Mouse (Mus musculus): Measurements from ENCODE around the gene Suclg2. TPM values are rescaled to one million over a fixed set of nuclear protein-coding genes. Genes with fewer than 3 reads are reported as not detected.
A peak's percentile ranks its signal among the peaks of the same experiment; 100 is the strongest.

The Suclg2 gene
- polyA plus RNA-seq, 1 experiment from 2014 or later, result 67.6 TPM

DNA sequence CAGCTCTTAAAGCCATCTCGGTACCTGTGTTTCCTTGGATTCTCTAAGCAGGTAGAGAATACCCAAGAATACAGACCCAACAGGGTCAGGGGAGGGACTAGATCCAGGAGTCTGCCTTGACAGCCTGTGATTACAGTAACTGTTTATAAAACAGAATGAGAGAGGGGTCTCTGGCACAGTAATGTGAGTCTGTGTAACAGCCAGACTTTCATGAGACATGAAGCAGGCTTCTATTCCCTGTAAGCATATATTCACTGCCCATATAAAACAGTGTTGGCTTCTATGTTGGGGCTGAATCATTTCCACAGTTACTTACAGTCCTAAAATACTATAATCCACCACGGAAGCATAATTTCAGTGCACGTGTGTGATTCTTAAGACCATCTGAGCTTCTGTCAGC, 19.3 kb downstream of the Suclg2 start:
- Histone ChIP-seq H3K4me1 (replicated peaks; ENCODE audit: control insufficient read depth, insufficient read depth) (0 out of 2 replicates have a peak, but pooled peaks cover 3% of the 10 kb centered on the region), H3K27ac (replicated peaks) (no peak overlapping the region), H3K27me3 (ENCODE audit: control insufficient read depth, insufficient read depth, low read length) (no peaks in the 10 kb centered on the region), H3K9ac (ENCODE audit: low read length) (no peak overlapping the region), H3K9me3 (ENCODE audit: control insufficient read depth, low read length) (no peaks in the 10 kb centered on the region), H3K4me2 (replicated peaks; ENCODE audit: low read depth) (no peak overlapping the region), H3K36me3 (ENCODE audit: control insufficient read depth, insufficient read depth, low read length) (no peaks in the 10 kb centered on the region), H3K4me3 (ENCODE audit: low read depth, low read length) (no peak overlapping the region)
- TF ChIP-seq CTCF (IDR thresholded peaks at IDR 0.05; ENCODE audit: low read depth) (no peak), EP300 (optimal IDR thresholded peaks at IDR 0.05) (no peak)
- ATAC-seq (ENCODE audit: low FRiP score, low TSS enrichment) (no peak), DNase-seq (ENCODE audit: low spot score) (no peak)
- WGBS, result 66% methylated on average over 3 of the region's 3 CpGs

DNA sequence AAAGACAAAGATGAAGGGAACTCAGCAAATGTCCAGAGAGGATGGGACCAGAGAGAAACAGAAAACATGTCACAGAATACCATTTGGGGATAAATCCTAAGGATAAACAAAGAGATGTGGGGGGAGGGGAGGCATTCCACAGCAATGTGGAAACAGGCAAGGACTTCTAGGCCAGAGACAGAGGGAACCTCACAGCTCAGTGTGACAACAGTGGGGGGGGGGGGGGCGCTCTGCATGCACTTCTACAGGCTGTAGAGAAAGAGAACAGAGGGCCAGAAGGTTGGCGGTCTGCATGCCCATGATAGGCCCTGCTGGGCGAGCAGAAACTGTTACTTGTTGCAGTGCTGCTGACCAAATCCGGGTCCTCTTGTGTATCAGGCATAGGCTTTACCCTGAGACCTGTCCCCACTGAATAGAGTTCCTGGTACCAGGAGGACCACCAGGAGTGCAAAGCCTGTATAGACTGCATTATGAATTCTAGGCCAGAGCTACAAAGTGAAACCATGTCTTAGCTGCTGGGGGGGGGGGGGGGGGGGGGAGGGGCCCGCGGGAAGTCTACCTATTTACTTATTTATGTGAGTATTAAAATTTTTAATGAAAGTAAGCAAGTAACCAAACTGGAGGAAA, 20.0 kb downstream of the Suclg2 start:
- Histone ChIP-seq H3K9me3 (ENCODE audit: control insufficient read depth, low read length) (no peaks in the 10 kb centered on the region), H3K4me3 (ENCODE audit: low read depth, low read length) (no peak overlapping the region), H3K27ac (replicated peaks) (no peak overlapping the region), H3K4me2 (replicated peaks; ENCODE audit: low read depth) (no peak overlapping the region), H3K9ac (ENCODE audit: low read length) (no peak overlapping the region), H3K36me3 (ENCODE audit: control insufficient read depth, insufficient read depth, low read length) (no peaks in the 10 kb centered on the region), H3K4me1 (replicated peaks; ENCODE audit: control insufficient read depth, insufficient read depth) (0 out of 2 replicates have a peak, but pooled peaks cover 3% of the 10 kb centered on the region), H3K27me3 (ENCODE audit: control insufficient read depth, insufficient read depth, low read length) (no peaks in the 10 kb centered on the region)
- no peak for TF ChIP-seq EP300 (optimal IDR thresholded peaks at IDR 0.05)
- TF ChIP-seq CTCF (IDR thresholded peaks at IDR 0.05; ENCODE audit: low read depth), result no peak
- WGBS, result 56% methylated on average over 3 of the region's 6 CpGs
- DNase-seq (ENCODE audit: low spot score) (no peak), ATAC-seq (ENCODE audit: low FRiP score, low TSS enrichment) (no peak)

DNA sequence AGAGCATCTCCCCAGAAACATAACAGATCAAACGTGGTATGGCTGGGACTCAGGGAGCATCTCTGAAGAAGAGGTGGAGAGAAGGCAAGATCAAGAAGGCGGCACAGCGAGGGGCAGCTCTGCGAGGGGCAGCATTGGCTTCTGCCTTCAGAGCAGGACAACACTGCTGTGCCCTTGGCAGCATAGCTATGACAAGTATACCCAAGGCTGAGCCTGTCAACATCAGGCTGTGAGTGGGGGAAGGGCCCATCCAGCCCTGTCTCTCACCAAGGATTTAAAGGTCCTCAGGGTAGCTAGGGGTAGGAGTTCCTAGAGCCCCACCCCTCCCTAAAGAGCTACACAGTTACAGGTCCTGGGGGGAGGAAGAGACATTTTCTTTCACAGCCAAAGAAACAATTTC, 23.7 kb downstream of the Suclg2 start:
- Histone ChIP-seq H3K9ac (ENCODE audit: low read length) (no peak overlapping the region), H3K9me3 (ENCODE audit: control insufficient read depth, low read length) (no peaks in the 10 kb centered on the region), H3K36me3 (ENCODE audit: control insufficient read depth, insufficient read depth, low read length) (no peaks in the 10 kb centered on the region), H3K27me3 (ENCODE audit: control insufficient read depth, insufficient read depth, low read length) (no peaks in the 10 kb centered on the region), H3K4me1 (replicated peaks; ENCODE audit: control insufficient read depth, insufficient read depth) (no peaks in the 10 kb centered on the region), H3K27ac (replicated peaks) (no peak overlapping the region), H3K4me2 (replicated peaks; ENCODE audit: low read depth) (no peak overlapping the region), H3K4me3 (ENCODE audit: low read depth, low read length) (no peak overlapping the region)
- ATAC-seq (ENCODE audit: low FRiP score, low TSS enrichment), result no peak
- no peak for DNase-seq (ENCODE audit: low spot score)
- TF ChIP-seq CTCF (IDR thresholded peaks at IDR 0.05; ENCODE audit: low read depth) (no peak), EP300 (optimal IDR thresholded peaks at IDR 0.05) (no peak)
- WGBS, result 75% methylated on average over 4 of the region's 4 CpGs

DNA sequence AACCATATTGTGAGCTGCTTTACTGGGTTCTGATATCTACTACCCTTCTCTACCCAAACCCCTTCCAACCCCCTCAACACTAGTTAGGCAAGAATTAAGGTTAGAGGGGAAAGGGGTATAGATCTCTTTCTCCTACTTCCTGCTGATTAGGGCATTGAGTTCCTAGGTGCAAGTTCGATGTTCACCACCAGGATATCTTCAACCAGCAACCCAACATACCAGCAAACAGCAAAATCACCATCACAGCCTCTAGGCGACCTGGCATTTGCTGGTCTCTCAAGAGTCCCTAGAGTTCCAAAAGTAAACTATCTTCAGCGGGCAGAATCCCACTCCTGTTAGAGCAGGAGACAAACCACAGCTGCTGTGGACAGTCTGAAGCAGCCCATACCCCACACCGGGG, 33.4 kb downstream of the Suclg2 start:
- WGBS, result 53% methylated on average over 4 of the region's 4 CpGs
- H3K4me2 ChIP-seq (replicated peaks; ENCODE audit: low read depth), result no peak overlapping the region
- H3K9me3 ChIP-seq (ENCODE audit: control insufficient read depth, low read length), result no peaks in the 10 kb centered on the region
- H3K4me3 ChIP-seq (ENCODE audit: low read depth, low read length), result no peak overlapping the region
- H3K27me3 ChIP-seq (ENCODE audit: control insufficient read depth, insufficient read depth, low read length), result no peaks in the 10 kb centered on the region
- DNase-seq (ENCODE audit: low spot score) (no peak), ATAC-seq (ENCODE audit: low FRiP score, low TSS enrichment) (no peak)
- no peaks in the 10 kb centered on the region for H3K36me3 ChIP-seq (ENCODE audit: control insufficient read depth, insufficient read depth, low read length)
- no peak overlapping the region for H3K27ac ChIP-seq (replicated peaks)
- no peaks in the 10 kb centered on the region for H3K4me1 ChIP-seq (replicated peaks; ENCODE audit: control insufficient read depth, insufficient read depth)
- TF ChIP-seq CTCF (IDR thresholded peaks at IDR 0.05; ENCODE audit: low read depth), result peak; percentile 24; the same call in 1 of the 2 replicates
- TF ChIP-seq EP300 (optimal IDR thresholded peaks at IDR 0.05), result no peak
- no peak overlapping the region for H3K9ac ChIP-seq (ENCODE audit: low read length)

DNA sequence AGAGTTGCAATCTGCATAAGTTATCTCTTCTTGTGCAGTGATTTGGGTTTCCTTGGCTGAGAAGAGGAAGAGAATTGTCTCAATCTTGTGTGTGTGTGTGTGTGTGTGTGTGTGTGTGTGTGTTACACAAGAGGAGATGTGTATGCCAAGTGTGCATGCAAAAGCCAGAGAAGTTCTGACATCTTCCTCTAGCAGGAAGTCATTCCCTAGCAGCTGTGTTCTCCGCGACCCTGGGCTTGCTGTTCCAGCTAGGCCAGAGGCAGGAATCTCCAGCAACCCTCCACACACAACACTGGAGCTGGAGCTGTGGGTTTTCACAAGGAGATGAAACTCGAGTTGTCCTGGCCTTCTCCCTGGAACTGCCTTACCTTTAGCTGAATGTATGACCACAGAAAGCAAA, 38.9 kb downstream of the Suclg2 start:
- Histone ChIP-seq H3K27ac (replicated peaks) (no peak overlapping the region), H3K9me3 (ENCODE audit: control insufficient read depth, low read length) (no peaks in the 10 kb centered on the region), H3K4me1 (replicated peaks; ENCODE audit: control insufficient read depth, insufficient read depth) (no peaks in the 10 kb centered on the region; the same call in 1 of the 2 replicates), H3K4me3 (ENCODE audit: low read depth, low read length) (no peak overlapping the region), H3K36me3 (ENCODE audit: control insufficient read depth, insufficient read depth, low read length) (no peaks in the 10 kb centered on the region), H3K4me2 (replicated peaks; ENCODE audit: low read depth) (no peak overlapping the region), H3K27me3 (ENCODE audit: control insufficient read depth, insufficient read depth, low read length) (no peaks in the 10 kb centered on the region), H3K9ac (ENCODE audit: low read length) (no peak overlapping the region)
- no peak for ATAC-seq (ENCODE audit: low FRiP score, low TSS enrichment)
- TF ChIP-seq EP300 (optimal IDR thresholded peaks at IDR 0.05) (no peak), CTCF (IDR thresholded peaks at IDR 0.05; ENCODE audit: low read depth) (no peak)
- DNase-seq (ENCODE audit: low spot score), result no peak
- WGBS, result 47% methylated on average over 3 of the region's 3 CpGs

DNA sequence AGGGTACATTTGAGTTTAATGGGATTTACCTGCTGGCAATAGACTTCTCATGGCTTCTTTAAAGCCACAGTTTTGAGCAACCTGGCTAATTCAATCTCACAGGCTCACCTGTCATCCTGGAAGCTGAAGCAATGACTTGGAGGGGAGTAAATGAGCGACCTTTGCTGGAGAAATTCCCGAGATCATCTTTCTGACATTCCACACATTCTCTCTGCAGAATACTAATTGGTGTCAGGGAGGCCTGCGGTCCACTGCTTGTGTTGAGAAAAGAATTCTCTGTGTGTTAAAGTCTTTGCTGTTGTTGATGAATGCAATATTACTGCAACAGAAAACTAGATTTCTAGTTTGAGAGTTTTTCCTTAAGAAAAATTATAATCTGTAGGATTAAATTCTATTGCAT, 39.3 kb downstream of the Suclg2 start:
- Histone ChIP-seq H3K27ac (replicated peaks) (no peak overlapping the region), H3K9me3 (ENCODE audit: control insufficient read depth, low read length) (no peaks in the 10 kb centered on the region), H3K4me1 (replicated peaks; ENCODE audit: control insufficient read depth, insufficient read depth) (peaks cover 2% of the 10 kb centered on the region; the same call in 1 of the 2 replicates), H3K4me3 (ENCODE audit: low read depth, low read length) (no peak overlapping the region), H3K27me3 (ENCODE audit: control insufficient read depth, insufficient read depth, low read length) (no peaks in the 10 kb centered on the region), H3K9ac (ENCODE audit: low read length) (no peak overlapping the region), H3K36me3 (ENCODE audit: control insufficient read depth, insufficient read depth, low read length) (no peaks in the 10 kb centered on the region), H3K4me2 (replicated peaks; ENCODE audit: low read depth) (no peak overlapping the region)
- ATAC-seq (ENCODE audit: low FRiP score, low TSS enrichment) (no peak), DNase-seq (ENCODE audit: low spot score) (no peak)
- 56% methylated on average over 3 of the region's 3 CpGs for WGBS
- TF ChIP-seq EP300 (optimal IDR thresholded peaks at IDR 0.05) (no peak), CTCF (IDR thresholded peaks at IDR 0.05; ENCODE audit: low read depth) (no peak)
